Mouse (Mus musculus) embryo, embryonic 11 days (tissue): ENCODE measurements at regions not wholly inside any gene's neighbourhood (a gene's known extent, or its start where the extent isn't known, plus 50 kb on each side); places are given as distances from the start of the nearest gene placed in this dataset.

Experiments
- DNase-seq: peaks from one replicate; pipeline ENCODE4 v3.0.0-alpha.2; 2015

DNA sequence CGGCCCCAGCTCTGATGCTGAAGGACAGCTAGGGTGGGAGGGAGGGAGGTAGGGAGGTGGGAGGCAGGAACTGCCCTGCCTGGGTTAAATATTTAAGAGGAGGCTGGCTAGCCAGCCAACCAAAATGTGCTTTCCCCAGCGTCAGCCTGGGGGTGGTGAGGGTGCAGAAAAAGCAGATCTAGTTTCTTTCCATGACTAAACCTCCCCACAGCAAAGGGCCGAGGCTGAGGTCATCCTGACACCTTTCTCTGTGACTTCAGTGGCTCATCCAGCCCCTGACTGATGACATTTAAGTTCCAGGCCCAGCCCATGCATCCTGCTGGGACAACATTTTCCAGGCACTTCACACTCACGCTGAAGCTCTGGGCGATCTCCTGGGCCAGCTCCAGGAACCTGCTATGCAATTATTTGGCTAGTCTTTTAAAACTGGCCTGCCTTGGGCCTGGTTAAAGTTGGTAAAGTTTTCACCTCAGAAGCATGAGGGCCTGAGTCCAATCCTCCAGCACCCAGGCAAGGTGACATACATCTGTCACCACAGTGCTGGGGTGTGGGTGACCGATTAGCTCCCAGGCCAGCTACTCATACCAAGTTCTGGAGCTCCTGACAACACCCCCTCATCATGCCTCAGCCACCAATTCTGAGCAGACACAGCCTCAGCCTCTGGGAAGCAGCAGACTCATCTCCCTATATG, 243.8 kb upstream of the Sulf2 start:
- DNase-seq, result peak; percentile 65

DNA sequence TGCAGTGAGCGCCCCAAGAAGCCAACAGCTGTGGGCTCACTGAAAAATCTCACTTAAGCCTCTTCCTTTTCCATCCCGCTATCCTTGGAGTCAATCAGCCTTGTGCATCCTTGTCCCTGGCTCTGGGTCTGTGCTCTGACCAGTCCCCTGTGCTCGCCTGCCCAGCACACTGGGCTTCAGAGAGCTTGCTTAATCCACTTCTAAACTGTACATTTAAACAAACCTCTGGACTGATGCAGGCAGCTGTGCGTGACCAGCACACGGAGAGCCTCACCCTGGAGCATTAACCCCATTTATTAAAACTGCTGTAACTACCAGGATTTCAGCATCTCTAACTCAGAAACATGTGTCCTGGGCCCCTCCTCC, 243.3 kb upstream of the Sulf2 start:
- DNase-seq, result no peak

DNA sequence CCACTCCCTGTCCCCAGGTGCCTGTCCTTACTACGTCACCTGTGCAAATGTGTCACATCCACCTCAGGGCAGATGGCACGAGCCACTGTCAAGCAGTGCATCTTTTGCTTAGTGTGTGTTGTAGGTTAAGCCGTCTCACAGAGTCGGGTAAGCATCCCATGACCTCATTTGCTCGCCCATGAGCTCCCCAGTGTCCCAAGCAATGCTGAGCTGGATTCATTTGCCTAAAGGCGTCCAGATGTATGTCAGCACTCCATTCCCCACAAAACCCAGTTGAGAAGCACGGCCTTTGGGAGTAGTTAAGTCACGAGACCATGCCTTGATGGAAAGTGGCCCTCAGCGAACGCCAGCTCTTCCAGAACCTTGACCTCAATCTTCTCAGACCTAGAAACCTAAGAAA, 242.7 kb upstream of the Sulf2 start:
- DNase-seq, result no peak

DNA sequence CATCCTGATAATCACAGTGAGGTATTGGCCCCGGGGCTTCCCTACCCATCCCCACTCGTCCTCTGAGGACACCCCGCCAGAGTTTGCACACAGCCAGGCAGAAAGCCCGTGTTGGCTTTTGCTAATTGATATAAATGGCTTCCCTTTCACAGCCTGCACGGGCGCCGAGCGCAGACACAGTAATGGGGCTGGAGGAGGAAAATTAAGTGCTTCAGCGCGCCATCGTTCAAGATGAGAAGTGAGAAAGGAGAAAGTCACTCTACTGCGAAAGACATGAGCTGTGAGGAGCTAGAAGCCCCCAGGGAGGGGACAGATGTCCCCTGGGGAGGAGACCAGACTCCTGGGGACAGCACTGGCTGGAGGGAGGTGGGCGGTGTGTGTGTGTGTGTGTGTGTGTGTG, 239.2 kb upstream of the Sulf2 start:
- peak; percentile 52 for DNase-seq

DNA sequence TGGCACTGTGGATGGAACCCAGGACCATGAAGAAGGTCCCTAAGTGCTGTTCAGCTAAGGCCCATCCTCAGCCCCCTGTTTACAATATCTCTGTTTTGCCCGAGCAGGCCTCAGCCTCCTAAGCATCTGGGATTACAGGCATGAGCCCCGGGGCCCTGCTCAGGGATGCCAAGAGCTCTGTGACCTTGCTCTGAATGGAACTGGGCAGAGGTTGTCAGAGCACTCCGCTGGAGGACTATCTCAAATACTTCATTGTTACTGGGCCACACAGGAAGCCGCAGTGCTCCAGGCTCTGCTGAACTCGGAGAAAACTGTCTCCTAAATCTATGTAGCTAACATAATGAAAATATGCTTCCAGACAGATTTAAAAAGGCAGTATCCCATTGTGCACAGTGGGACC, 235.7 kb upstream of the Sulf2 start:
- DNase-seq, result no peak

DNA sequence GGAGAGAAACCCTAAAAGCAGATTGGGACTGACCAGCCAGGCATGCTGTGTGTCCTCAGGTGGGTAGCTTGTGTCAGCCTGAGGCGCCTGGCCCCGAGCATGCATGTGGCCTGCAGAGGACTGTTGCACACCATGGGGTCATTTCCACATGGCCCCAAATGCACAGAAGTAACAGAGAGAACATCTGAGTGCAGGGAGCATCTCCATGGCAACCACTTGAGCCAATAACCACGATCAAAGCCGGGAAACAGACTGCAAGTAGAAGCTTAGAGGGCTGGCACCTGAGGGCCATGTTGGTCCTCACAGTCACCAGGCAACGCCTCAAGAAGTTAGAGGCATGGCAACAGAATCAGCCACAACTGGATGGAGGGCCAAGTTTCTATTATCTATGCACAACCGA, 232.6 kb upstream of the Sulf2 start:
- DNase-seq, result peak; percentile 42

DNA sequence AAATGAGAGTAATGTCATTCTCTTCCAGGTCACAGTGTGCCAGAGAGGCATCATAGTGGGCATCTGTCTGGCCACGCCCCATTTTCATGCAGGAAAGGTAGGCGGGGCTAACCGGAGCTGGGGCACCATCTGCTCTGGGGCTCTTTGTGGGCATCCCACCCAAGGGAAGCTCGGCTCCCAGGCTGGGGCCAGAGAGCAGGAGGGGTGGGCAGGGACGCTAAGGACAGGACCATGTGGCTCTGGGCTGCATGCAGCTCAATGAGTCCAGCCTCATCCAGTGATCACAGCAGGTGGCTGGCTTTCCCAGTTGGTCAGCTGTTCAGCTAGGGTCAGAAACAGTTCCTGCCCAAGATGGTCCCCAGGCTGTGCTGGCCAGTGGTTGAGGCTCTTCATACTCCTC, 231.4 kb upstream of the Sulf2 start:
- no peak for DNase-seq

DNA sequence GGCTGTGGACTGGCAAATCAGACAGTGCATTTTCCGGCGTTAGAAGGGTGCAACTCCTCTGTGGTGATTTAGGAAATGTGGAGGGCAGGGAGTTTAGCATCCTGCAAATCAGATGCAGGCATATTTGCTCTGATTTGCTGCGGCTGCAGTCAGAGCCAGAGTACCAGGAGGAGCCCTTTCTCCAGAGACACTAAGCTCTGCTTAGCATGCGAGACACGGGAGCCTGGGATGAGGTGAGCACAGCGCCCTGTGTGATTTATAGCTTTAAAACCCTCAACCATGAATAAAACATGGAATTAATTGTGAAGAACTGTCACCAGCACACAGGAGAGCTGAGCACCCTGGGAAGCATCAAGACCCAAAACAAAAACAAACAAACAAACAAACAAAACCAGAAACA, 229.1 kb upstream of the Sulf2 start:
- DNase-seq, result peak; percentile 52

DNA sequence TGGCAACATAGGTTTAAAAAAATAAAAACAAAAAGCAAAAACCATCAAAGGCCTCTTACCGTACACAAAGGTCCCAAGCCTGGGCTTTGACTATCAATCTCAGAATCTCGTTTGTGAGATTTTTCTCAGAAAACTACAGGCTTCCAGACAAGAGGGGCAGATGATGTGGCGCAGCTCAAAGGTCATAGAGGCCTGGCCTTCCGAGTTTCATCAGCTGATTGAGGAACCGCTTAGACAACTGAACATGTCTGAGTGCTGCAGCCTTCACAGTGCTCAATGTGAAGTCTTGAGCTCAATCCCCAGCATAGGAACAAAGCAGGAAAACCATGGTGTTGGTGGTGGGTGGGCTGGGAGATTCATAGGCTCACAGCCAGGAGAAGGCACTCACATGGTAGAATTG, 227.9 kb upstream of the Sulf2 start:
- no peak for DNase-seq

DNA sequence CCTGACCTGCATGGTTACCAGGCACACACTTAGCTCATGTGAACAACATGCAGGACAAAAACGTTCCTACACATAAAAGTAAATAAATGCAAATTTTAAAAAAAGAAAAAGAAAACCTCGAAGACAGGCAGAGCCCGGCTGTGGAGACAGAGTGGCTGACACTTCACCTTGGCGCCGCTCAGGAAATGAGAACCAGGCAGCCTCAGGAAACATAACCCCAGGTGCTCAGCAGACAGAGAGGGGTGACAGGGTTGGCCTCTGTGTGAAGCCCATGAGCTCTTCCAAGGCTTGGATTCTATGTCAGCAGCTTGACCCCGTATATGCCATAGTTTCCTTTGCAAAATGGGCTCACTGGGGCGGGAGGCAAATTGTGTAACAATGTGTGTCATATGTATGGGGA, 226.7 kb upstream of the Sulf2 start:
- DNase-seq, result peak; percentile 31

DNA sequence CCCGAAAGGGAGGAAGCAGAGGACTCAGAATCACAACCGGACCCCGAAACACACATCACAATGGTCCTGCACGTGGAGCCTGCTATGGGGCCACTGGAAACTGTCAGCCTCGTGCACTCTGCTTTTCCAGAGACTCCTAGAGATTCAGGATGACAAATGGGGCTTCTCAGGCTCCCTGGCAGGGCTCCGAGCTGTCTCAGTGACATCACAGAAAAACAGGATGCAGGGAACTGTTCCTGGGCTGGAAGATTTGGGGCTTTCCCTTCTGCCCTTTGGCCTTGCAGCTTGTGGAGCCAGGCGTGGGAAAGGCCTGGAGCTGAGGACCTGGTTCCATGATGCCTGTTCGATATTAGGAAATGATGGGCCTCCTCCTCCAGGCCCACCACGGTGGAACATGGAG, 225.4 kb upstream of the Sulf2 start:
- no peak for DNase-seq

DNA sequence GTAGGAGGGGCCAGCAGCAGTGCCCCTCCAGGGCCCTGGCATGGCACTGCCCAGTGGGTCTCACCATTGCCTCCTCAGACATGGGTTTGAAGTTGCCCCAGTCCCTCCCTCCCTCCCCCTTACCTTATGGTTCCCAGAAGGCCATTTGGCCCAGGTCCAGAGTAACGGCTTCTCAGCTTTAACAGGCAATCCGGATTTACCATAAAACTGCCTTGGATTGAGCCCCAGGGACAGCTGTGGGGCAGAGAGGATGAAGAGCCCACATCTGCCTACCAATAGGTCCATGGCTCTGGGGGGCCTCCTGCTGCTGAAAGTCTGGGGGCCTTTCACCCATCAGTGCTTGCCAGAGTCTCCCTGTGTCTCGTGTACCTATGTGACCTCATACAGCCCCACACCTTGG, 222.9 kb upstream of the Sulf2 start:
- DNase-seq, result no peak

DNA sequence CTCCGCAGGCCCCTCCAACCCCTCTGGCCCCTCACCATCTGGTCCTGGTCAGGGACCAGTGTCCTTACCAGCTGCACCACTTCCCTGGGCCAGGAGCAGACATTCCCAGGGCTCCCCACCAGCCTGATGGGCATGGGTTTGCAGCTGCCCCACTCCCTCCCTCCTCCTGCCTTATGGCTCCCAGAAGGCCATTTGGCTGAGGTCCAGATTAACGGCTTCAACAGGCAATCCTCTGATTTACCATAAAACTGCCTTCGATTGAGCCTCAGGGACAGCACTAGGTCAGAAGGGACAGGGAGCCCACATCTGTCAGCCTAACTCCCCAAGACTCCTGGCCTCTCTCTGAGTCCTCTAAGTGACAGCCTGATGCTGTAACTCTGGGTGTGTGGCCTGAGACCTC, 221.9 kb upstream of the Sulf2 start:
- peak; percentile 63 for DNase-seq

DNA sequence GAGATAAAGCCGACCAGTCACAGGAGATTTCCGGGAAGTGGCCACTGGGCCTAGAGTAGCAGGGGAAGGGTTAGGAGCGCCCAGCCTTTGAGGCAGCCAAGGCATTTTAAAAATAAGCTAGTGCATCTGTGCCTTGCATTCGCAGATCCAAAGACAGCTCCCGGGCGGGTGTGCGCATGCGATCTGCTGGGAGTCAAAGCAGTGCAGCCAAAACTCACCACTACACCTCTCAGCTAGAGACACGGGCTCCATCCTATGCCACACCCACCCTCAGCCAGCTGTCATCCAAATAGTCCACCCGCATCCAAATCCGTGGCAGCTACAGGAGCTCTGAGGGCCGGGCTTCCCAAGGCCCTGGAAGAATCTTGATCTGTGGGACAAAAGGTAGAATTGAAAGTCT, 220.2 kb upstream of the Sulf2 start:
- no peak for DNase-seq

DNA sequence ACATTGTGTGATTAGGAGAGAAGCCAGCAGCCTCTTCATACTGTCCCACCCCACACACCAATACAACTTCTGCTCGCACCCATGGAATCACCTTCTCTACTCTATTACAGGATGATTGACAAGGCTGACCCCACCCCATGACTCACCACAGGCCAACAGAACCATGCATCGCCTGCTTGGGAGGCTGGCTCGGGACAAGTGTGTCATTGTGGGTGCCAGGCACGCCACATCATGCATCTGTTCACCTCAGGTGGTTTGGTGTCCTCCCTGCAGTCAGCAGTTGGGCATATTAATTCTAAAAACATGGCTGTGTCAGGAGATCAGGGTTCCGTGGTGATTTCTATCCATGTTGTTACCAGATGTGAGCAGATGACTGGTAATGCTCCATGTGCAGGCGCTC, 215.3 kb upstream of the Sulf2 start:
- no peak for DNase-seq

DNA sequence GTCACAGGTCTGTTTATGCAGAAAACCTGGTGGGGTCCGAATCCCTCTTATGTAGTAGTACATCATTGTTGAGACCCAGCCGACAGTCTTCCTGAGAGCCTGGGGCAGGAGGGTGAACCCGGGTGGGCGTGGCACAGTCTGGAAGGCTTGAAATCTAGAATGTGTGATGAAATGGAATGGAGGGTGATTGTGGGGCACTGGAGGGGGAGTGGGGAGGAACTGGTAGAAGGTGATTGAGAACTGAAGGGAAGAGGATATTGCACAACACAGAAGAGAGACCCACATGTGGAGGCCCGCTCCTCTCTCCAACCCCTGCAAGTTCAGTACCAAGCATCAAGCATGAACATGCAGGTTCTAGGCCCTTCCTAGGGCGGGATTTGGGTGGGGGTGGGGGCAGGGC, 206.2 kb upstream of the Sulf2 start:
- no peak for DNase-seq

DNA sequence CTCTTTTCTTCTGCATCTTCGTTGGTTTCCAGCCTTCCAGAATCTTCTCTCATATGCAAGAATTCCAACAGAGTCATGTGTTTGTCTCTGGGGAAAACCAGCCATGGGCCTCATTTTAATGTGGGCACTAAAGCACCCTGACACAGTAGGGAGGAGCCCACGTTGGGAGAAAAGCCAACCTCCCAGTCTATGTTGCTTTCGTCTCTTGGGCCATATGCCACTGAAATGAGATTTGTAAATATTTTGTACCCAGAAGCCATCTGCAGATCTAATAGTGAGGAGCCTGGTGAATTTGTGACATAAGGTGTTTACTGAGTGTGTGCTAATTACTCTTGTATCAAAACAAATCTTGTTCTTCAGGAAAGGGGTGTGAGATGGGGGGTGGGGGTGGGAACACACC, 205.3 kb upstream of the Sulf2 start:
- DNase-seq, result no peak

DNA sequence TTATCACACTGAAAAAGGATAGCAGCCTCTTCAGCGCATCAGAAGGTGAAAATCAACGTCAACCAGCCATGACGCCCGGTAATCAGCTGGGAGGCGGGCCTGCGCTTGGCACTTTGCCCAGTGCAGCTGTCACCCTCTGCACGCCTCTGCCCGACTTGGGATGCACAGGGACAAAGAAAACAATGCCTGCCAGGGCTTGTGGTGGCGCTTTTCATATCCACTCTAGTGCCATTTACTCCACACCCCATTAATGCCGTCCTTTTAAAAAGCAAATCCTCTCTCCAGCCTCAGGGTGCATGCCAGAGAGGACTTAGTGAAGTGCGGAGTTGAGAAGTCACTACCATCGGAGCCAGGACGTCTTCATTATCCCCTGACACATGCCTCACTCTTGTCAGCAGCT, 204.5 kb upstream of the Sulf2 start:
- DNase-seq, result no peak

DNA sequence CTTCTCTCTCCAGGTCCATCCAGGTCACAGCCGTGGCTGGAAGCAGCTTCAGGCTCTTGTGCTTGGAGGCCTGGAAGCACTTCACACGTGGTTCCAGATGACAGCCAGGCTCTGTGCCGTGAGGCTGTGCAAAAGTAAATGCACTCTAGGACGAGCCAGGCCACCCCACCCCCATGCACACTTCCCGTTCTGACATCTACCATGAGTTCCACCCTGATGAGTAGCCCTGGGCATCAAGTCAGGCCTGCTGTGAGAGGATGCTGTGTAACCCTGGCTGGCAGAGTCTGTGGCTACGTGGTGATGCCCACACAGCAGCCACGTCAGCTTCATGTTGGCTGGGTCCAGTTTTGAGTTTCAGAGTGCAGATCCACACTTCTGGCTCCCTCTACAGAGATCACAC, 202.4 kb upstream of the Sulf2 start:
- no peak for DNase-seq

DNA sequence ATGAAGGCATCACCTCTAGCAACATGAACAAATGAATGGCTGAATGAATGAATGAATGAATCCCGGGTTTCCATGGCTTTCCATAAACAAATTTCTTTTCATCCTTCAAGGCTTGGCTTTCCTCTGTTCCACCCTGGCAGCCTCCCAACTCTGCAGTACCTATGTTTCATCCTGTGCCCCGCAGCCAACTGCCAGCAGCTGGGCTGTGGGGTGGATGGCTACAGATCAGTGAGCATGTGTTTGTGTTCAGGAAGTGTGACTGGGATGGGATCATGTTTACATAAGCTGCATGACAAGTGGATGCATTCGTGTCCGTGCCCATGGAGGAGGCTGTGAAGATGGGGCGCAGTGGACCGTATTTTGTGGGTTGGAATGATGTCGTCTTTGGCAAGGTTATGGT, 200.5 kb upstream of the Sulf2 start:
- DNase-seq, result no peak

DNA sequence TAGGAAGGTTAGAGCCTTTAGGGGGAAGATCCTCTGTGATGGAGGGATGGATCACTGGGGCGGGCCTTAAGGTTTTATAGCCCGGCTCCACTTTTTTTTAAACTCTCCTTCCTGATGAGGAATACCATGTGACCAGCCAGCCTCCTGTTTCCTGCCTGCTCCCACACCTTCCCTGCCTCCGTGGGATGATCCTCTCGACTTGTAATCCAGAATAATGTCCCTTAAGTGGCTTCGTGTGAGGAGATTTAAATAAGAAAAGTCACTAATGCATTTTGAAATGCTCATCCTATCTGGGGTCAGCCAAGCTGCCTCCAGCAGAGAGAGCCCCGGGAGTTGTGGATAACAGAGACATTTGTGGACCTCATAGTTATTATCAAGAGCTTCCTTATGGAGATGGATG, 200.0 kb upstream of the Sulf2 start:
- no peak for DNase-seq

DNA sequence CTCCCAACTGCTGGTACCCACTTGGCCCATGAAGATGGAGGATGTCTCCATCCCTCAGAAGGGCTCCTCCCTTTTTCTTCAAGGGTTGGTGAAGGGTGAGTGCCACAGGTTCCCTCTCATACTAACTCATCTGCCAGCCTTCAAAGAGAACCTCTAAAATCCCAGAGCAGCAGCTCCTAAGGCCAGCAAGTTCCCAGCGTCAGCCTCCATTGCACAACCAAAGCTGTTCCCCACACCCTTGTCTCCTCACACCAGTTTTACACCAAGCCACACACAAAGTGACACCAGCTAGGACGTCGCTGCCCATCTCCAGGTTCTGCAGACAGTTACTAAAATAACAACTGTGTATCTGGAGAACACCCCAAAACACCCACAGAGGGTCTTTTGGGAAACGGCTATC, 198.9 kb upstream of the Sulf2 start:
- DNase-seq, result no peak

DNA sequence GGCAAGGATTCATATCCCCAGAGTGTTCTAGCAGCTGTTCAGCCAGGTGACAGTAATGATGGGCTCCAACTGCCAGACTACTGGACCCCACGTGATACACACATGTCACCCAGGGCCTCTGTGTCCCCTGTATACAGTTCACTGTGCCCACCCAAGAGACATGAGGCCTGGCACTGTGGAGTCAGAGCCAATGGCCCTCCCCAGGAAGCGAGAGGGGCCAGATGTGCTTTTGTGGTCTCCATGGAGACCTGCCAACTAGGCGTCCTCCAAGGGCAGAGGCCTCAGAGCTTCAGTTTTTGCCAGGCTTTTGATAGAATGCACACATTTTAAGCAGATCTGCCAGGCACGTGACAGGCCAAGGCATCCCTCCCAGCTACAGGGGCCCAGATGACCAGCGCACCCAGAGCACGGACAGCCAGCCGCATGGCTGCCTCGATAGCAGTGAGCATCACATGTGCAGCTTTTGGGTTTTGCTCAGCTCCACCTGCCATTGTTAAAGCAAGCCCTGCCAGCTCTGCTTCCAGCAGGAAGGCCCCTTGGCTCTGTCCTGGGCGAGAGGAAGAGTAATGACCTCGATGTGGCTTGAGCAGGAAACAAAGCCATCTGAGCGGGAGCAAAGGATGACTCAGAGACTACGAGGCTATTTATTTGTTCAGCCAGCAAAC, 198.1 kb upstream of the Sulf2 start:
- no peak for DNase-seq

DNA sequence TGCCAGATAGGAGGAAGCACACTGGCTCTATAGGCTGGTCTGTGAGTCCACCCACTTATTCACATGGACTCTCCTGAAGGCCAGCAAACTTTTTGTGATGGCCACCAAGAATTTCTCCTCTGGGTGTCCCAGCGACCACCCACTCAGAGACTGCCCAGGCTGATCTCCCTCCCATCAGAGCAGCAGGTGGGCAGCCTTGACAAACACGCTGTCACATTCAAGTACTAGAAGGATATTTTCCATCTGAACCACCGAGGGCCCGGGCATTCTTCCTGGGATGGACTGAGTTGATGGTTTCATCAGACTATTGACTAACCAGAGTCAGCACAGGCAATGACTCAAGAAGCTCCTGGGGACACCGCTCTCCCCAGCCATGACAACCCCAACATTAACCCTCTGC, 196.5 kb upstream of the Sulf2 start:
- no peak for DNase-seq

DNA sequence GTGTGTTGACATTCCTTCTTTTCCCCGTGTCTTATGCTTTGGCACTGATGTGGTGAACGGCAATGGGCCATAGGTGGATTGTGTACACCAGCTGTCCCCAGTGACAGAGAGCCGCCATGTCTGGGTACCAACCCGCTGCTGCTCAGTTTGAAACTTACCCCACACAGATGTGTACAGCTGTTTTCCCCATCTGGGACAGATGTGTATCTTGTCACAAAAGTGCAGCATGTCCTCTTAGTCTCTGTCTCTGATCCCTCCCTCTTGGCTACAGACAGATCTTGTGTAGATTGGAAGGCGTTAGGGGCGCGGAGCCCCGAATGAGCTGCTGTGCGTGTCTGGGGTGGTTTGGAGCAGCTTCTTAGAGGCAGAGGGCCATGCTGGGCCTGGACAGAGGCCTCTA, 196.1 kb upstream of the Sulf2 start:
- DNase-seq, result no peak
